Mouse (Mus musculus) testis, adult 2 months (tissue): ENCODE results near the gene Itga5. TPM values are rescaled to one million over a fixed set of nuclear protein-coding genes. Genes with fewer than 3 reads are reported as not detected.
A peak's percentile ranks its signal among the peaks of the same experiment; 100 is the strongest.

ENCODE experiments used
- H3K27ac ChIP-seq: fragments of 200-500 bp; 2 replicates; pipeline ENCODE4 v1.5.1; 2012; ENCODE audit warnings: low read depth, low read length; ENCODE audit not compliant: control insufficient read depth, insufficient read depth
- H3K27me3 ChIP-seq: fragments of 200-500 bp; 2 replicates; pipeline ENCODE4 v1.6.1; 2012; ENCODE audit warnings: mild to moderate bottlenecking, low read length, moderate library complexity; ENCODE audit not compliant: control insufficient read depth, insufficient read depth
- H3K36me3 ChIP-seq: fragments of 200-500 bp; 2 replicates; pipeline ENCODE4 v1.6.1; 2012; ENCODE audit warnings: mild to moderate bottlenecking, low read length; ENCODE audit not compliant: control insufficient read depth, insufficient read depth
- H3K4me1 ChIP-seq: fragments of 200-500 bp; 2 replicates; pipeline ENCODE4 v1.6.1; 2012; ENCODE audit warnings: low read length; ENCODE audit not compliant: control insufficient read depth, insufficient read depth
- H3K4me3 ChIP-seq: fragments of 200-500 bp; 2 replicates; pipeline ENCODE4 v1.5.1; 2012; ENCODE audit warnings: low read depth, mild to moderate bottlenecking, low read length, moderate library complexity, mixed read lengths; ENCODE audit not compliant: control insufficient read depth
- CTCF ChIP-seq: fragments of 200-500 bp; IDR thresholded peaks from 2 replicates; pipeline ENCODE4 v1.5.1; 2012; ENCODE audit warnings: low read depth, mild to moderate bottlenecking, inconsistent platforms, low read length, moderate library complexity; ENCODE audit not compliant: control insufficient read depth, insufficient read depth, insufficient replicate concordance
- POLR2A ChIP-seq: fragments of 200-500 bp; IDR thresholded peaks from 2 replicates; pipeline ENCODE4 v1.6.1; 2012; ENCODE audit warnings: low read depth, mild to moderate bottlenecking, inconsistent platforms, low read length, moderate library complexity; ENCODE audit not compliant: control insufficient read depth
- polyA plus RNA-seq: library from polyadenylated mRNA; depleted of rRNA; stranded (reverse); fragments of >200 nt; gene quantifications from 2 replicates; pipeline ENCODE4 v1.2.3, GENCODE M21; 2012

The Itga5 gene
- polyA plus RNA-seq, 1 experiment = 1.4 TPM

DNA sequence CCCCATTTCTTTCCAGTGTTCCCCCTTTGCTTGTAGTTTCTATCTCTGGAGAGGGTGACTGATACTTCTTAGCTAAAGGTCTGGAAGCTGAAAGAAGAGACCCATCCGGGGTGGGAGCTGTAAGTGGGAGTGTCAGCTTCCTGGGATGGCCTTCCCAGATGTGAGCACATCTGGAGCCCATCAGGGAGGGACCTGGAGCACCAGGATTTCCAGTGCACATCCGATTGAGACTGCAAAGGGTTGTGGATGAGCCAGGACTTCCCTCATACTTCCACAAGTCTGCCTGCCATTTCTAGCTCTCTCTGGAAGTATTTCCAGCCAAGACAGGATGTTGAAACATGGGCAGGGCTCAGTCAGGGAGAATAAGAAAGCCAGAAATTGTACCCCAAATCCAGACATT is 4.6 kb upstream of the Itga5 start:
- Histone ChIP-seq H3K27ac (no peak overlapping the region), H3K4me1 (peaks cover 2% of the 10 kb centered on the region; the same call in 1 of the 2 replicates), H3K4me3 (no peak overlapping the region), H3K36me3 (no peaks in the 10 kb centered on the region), H3K27me3 (no peaks in the 10 kb centered on the region)
- no peak for TF ChIP-seq POLR2A
- no peak for TF ChIP-seq CTCF

- no peak for TF ChIP-seq POLR2A
- TF ChIP-seq CTCF = no peak
- Histone ChIP-seq H3K4me3 (no peak overlapping the region), H3K36me3 (no peaks in the 10 kb centered on the region), H3K4me1 (peaks cover 2% of the 10 kb centered on the region), H3K27ac (no peak overlapping the region), H3K27me3 (no peaks in the 10 kb centered on the region)
Observed at GRCm38 (mm10) chr15:103370462-103370861, 3.9 kb upstream of the Itga5 start.

DNA sequence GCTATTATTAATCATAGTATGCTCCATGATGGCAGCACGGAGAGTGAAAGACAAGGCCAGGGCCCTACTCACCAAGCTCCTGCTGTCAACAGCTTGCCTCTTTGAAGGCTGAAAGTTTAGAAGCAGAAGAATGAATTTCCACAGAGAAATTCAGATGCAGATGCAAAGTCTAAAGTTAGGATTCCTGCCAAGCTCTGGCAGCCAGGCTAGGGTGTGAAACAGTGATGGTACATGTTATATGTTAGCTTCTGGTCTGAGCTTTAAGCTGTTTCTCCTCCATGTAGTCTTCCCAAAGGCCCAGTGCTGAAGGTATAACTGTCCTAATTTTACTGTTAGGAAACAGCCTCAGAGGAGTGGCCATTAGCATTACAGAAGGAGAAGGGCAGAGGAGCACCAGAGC is 2.6 kb upstream of the Itga5 start:
- no peaks in the 10 kb centered on the region for H3K36me3 ChIP-seq
- H3K27ac ChIP-seq = no peak overlapping the region
- peaks cover 2% of the 10 kb centered on the region for H3K4me1 ChIP-seq
- H3K4me3 ChIP-seq = no peak overlapping the region
- TF ChIP-seq CTCF = no peak
- TF ChIP-seq POLR2A = no peak
- no peaks in the 10 kb centered on the region for H3K27me3 ChIP-seq

DNA sequence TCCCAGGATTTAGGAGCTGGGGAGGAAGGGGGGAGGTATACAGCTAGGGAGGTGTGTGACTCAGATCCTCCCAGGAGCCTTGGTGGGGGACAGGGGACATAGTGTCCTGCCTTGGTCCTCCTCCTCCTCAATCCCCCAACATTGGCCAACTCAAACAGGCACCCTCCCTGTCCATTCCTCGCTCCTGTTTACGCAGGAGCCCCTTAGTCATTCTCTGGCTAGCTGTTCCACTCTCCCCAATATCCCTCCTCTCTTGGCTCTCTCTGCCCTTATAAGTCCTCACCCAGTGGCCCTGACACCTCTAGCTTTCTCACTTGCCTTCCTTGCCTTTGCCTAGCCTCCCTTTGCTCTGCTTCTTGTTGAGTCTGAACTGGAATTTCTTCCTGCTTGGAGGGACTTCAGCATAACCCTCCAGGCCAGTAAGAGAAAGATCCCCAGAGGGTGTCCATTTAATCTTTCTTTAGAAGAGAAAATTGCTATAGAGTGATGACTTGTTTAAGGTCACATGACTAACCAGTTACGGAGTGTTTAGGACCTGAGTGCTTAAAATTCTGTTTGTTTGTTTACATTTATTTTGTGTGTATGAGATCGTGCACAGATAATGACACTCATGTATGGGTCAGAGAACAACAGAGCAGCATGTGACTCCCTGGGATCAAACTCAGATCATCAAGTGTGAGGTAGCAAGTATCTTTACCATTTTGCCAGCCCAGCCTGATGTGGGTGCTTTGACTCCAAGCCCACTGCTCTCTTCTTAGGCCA is 1.8 kb upstream of the Itga5 start:
- Histone ChIP-seq H3K27ac (no peak overlapping the region), H3K4me1 (peaks cover 2% of the 10 kb centered on the region), H3K4me3 (no peak overlapping the region), H3K27me3 (no peaks in the 10 kb centered on the region), H3K36me3 (no peaks in the 10 kb centered on the region)
- TF ChIP-seq POLR2A (no peak), CTCF (no peak)

- Histone ChIP-seq H3K27me3 (no peaks in the 10 kb centered on the region), H3K27ac (no peak overlapping the region), H3K36me3 (no peaks in the 10 kb centered on the region), H3K4me3 (peak overlapping the region; percentile 74), H3K4me1 (peaks cover 2% of the 10 kb centered on the region)
- TF ChIP-seq POLR2A (no peak), CTCF (no peak)
Observed at GRCm38 (mm10) chr15:103365471-103366375, 840 bp downstream of the Itga5 start.

- H3K27me3 ChIP-seq = no peaks in the 10 kb centered on the region
- no peak overlapping the region for H3K4me3 ChIP-seq
- H3K36me3 ChIP-seq = no peaks in the 10 kb centered on the region
- TF ChIP-seq POLR2A (no peak), CTCF (no peak)
- no peak overlapping the region for H3K27ac ChIP-seq
- H3K4me1 ChIP-seq = peaks cover 2% of the 10 kb centered on the region
Observed at GRCm38 (mm10) chr15:103364761-103365160, 1.8 kb downstream of the Itga5 start.

GRCm38 (mm10) chr15:103363809-103364208 is 2.8 kb downstream of the Itga5 start:
- Histone ChIP-seq H3K4me1 (peaks cover 4% of the 10 kb centered on the region), H3K27me3 (no peaks in the 10 kb centered on the region), H3K4me3 (no peak overlapping the region), H3K27ac (no peak overlapping the region), H3K36me3 (no peaks in the 10 kb centered on the region)
- TF ChIP-seq POLR2A (no peak), CTCF (no peak)
